Comparison of ENCODE assay signal across 14 mouse cellular contexts in genomic region chr6:112900306-112900705, GRCm38 (mm10). TPM values are rescaled to one million over a fixed set of nuclear protein-coding genes. Genes with fewer than 3 reads are reported as not detected.
A peak's percentile ranks its signal among the peaks of the same experiment; 100 is the strongest.
DNase-seq lines count a peak whose midpoint lies in the region; ATAC-seq and TF ChIP-seq lines count a peak whose summit lies in the region.
"Had no signal": no experiment of that assay in that cellular context is flagged by ENCODE, and none has a peak within 500 bp of the region (broad histone marks: within the 10 kb centered on the region; RNA-seq: fewer than 3 reads in every experiment).

No protein-coding gene starts in this region.

- no peak for TF ChIP-seq POLR2A in lung, adult 2 months (IDR thresholded peaks at IDR 0.05; ENCODE audit: borderline replicate concordance, extremely low read depth, low read depth, low read length)

- H3K4me2 ChIP-seq in forebrain, embryonic 12.5 days = peak overlapping the region; percentile 17
- H3K4me2 ChIP-seq: heart, embryonic 11.5 days had no signal

- H3K27ac ChIP-seq in left cerebral cortex, adult 2 months = no peak overlapping the region; the same call in 1 of the 2 replicates
- H3K27ac ChIP-seq in forebrain, embryonic 12.5 days = peak overlapping the region; percentile 95

- 5% methylated on average over 6 of the region's 6 CpGs for WGBS in forebrain, embryonic 12.5 days
- 96% methylated on average over 6 of the region's 6 CpGs for WGBS in lung, adult 2 months

- TF ChIP-seq CTCF in left cerebral cortex, adult 2 months (IDR thresholded peaks at IDR 0.05) = no peak
- no peak for TF ChIP-seq CTCF in lung, adult 2 months (IDR thresholded peaks at IDR 0.05; ENCODE audit: insufficient read depth, low read length)

- no peak overlapping the region for H3K9ac ChIP-seq in forebrain, embryonic 12.5 days

- intact Hi-C loops in left cerebral cortex, postnatal 25 days (cut with DNase I) = no loop called here
- intact Hi-C loops in left cerebral cortex, adult 2 months (cut with DNase I) = no loop called here
- intact Hi-C loops in gastrocnemius, postnatal 36 days (cut with DNase I) = no loop called here

- DNase-seq in left cerebral cortex, postnatal 25 days (ENCODE audit: low spot score in 2 of 2) = peak; percentile 18 to 73
- no peak for DNase-seq in left cerebral cortex, adult 2 months (ENCODE audit: extremely low spot score in 1 of 2, low spot score in 2 of 2)
- DNase-seq in mesoderm, embryonic 11.5 days (ENCODE audit: low read depth, low spot score) = peak; percentile 72
- peak; percentile 48 for DNase-seq in retina, embryonic 14.5 days (ENCODE audit: low spot score)
- no peak for DNase-seq in lung, adult 2 months
- no peak for DNase-seq in gastrocnemius, postnatal 36 days
- DNase-seq: adrenal gland, postnatal 25 days; B cell, adult 2 months; lung, postnatal 14 days; thymus, postnatal 25 days had no signal

- no peaks in the 10 kb centered on the region for H3K9me3 ChIP-seq in forebrain, embryonic 12.5 days

- no peak overlapping the region for H3K4me3 ChIP-seq in left cerebral cortex, adult 2 months
- H3K4me3 ChIP-seq in forebrain, embryonic 12.5 days (replicated peaks) = no peak overlapping the region
- H3K4me3 ChIP-seq in lung, adult 2 months (replicated peaks; ENCODE audit: extremely low read depth, low read depth, low read length) = no peak overlapping the region

- peaks cover 87% of the 10 kb centered on the region for H3K4me1 ChIP-seq in forebrain, embryonic 12.5 days
- H3K4me1 ChIP-seq in lung, adult 2 months (ENCODE audit: control insufficient read depth, insufficient read depth, low read length) = no peaks in the 10 kb centered on the region

- H3K36me3 ChIP-seq in forebrain, embryonic 12.5 days (replicated peaks) = no peaks in the 10 kb centered on the region

- peak; percentile 47 for ATAC-seq in forebrain, embryonic 12.5 days (ENCODE audit: low FRiP score)
- no peak for ATAC-seq in CD4-positive, CD25-positive, alpha-beta regulatory T cell, adult 4 months
- ATAC-seq: inflammation-experienced regulatory T-cells, adult 6 months had no signal

- no peaks in the 10 kb centered on the region for H3K27me3 ChIP-seq in forebrain, embryonic 12.5 days

RNA-seq across cellular contexts. Expression of gene Srgap3, which starts 46.8 kb away (rescaled TPM):
- total RNA-seq in left cerebral cortex, postnatal 25 days (2021) = 100 to 1,000 TPM; 204 to 206 TPM
- 100 to 1,000 TPM; 232 to 236 TPM for total RNA-seq in left cerebral cortex, adult 2 months (2021)
- 36.6 and 39.9 TPM in 2 replicates for polyA plus RNA-seq in forebrain, embryonic 12.5 days (2016; fragmentation: Nextera tagmentation; extraction: Ambion mirVana)
- polyA plus RNA-seq in lung, adult 2 months (2012; rRNA removed) = 1.2 and 1.6 TPM in 2 replicates
- polyA plus RNA-seq in CD4-positive, CD25-positive, alpha-beta regulatory T cell, adult 4 months (2017; shearing (Covaris generic)) = under 1 TPM; 0.44 to 0.67 TPM
- 1 to 10 TPM; 1.2 to 1.3 TPM for total RNA-seq in gastrocnemius, postnatal 36 days (2021)

Comparison
In these comparisons a context has a peak if more than half of its experiments do, and no peak if none do; other contexts are left out.
1. DNase-seq: peak in left cerebral cortex, postnatal 25 days (2 of 2), mesoderm, embryonic 11.5 days (single experiment) and retina, embryonic 14.5 days (single experiment); none in left cerebral cortex, adult 2 months (0 of 2), lung, adult 2 months (single experiment) and gastrocnemius, postnatal 36 days (0 of 2).
2. RNA of gene Srgap3, which starts 46.8 kb away (total RNA-seq): 232 to 236 TPM in left cerebral cortex, adult 2 months and 204 to 206 TPM in left cerebral cortex, postnatal 25 days; 1.2 to 1.3 TPM in gastrocnemius, postnatal 36 days; every median in the first group is over 10 times any median in the second.